Comparison of ENCODE assay signal across 33 mouse cellular contexts in the genomic region with DNA sequence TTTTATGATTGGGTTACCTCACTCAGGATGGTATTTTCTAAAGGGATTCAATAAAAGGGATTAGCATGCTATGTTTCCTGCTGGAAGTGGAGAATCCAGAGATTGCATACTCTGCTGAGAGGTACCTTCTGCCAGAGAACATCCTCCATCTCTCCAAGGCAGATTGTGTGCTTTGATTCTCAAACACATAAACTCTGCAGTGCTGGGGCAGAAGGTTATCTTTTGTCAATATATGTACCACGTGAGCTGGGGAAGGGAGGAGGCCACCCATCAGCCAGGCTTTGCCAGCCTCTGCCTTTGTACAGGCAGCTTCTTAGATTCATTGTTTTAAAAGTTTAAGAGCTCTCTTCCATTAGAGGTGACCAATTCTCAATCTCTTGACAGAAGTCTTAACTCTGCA. TPM values are rescaled to one million over a fixed set of nuclear protein-coding genes. Genes with fewer than 3 reads are reported as not detected.
A peak's percentile ranks its signal among the peaks of the same experiment; 100 is the strongest.
DNase-seq lines count a peak whose midpoint lies in the region; ATAC-seq and TF ChIP-seq lines count a peak whose summit lies in the region.
"Had no signal": no experiment of that assay in that cellular context is flagged by ENCODE, and none has a peak within 500 bp of the region (broad histone marks: within the 10 kb centered on the region; RNA-seq: fewer than 3 reads in every experiment).

No protein-coding gene starts in this region.

- H3K79me2 ChIP-seq in liver, adult 2 months (ENCODE audit: control insufficient read depth, insufficient read depth, low read length) = no peaks in the 10 kb centered on the region

- TF ChIP-seq POLR2A in liver, adult 2 months (IDR thresholded peaks at IDR 0.05; ENCODE audit: extremely low read depth, insufficient read depth, low read length) = no peak

- H3K9ac ChIP-seq in intestine, embryonic 14.5 days (ENCODE audit: low read length) = no peak overlapping the region
- H3K9ac ChIP-seq in intestine, postnatal 0 days (ENCODE audit: low read depth, low read length) = no peak overlapping the region
- H3K9ac ChIP-seq in liver, adult 2 months (ENCODE audit: low read depth, low read length) = no peak overlapping the region
- no peak overlapping the region for H3K9ac ChIP-seq in liver, embryonic 15.5 days
- H3K9ac ChIP-seq: embryonic facial prominence, embryonic 13.5 days; forebrain, postnatal 0 days; heart, embryonic 12.5 days; hindbrain, embryonic 13.5 days; limb, embryonic 13.5 days; lung, embryonic 15.5 days; midbrain, embryonic 15.5 days; neural tube, embryonic 15.5 days; stomach, embryonic 15.5 days had no signal

- no peak overlapping the region for H3K4me2 ChIP-seq in intestine, embryonic 14.5 days (ENCODE audit: low read length)
- no peak overlapping the region for H3K4me2 ChIP-seq in intestine, postnatal 0 days (replicated peaks; ENCODE audit: low read depth)
- H3K4me2 ChIP-seq in liver, embryonic 15.5 days = no peak overlapping the region
- H3K4me2 ChIP-seq: embryonic facial prominence, embryonic 13.5 days; heart, embryonic 12.5 days; hindbrain, embryonic 13.5 days; limb, embryonic 13.5 days; lung, embryonic 15.5 days; midbrain, embryonic 15.5 days; neural tube, embryonic 15.5 days; stomach, embryonic 15.5 days had no signal

- H3K27ac ChIP-seq in intestine, embryonic 14.5 days (ENCODE audit: low read depth) = no peak overlapping the region
- H3K27ac ChIP-seq in intestine, postnatal 0 days (ENCODE audit: low read depth, low read length) = no peak overlapping the region
- H3K27ac ChIP-seq in liver, adult 2 months (replicated peaks; ENCODE audit: insufficient read depth, low read depth, low read length) = no peak overlapping the region
- no peak overlapping the region for H3K27ac ChIP-seq in liver, embryonic 15.5 days (replicated peaks)
- H3K27ac ChIP-seq: embryonic facial prominence, embryonic 13.5 days; forebrain, embryonic 10.5 days; hindbrain, embryonic 13.5 days; limb, embryonic 13.5 days; lung, embryonic 15.5 days; midbrain, embryonic 10.5 days; midbrain, embryonic 15.5 days; neural tube, embryonic 15.5 days; stomach, embryonic 15.5 days had no signal

- no peak for DNase-seq in intestine, embryonic 14.5 days (ENCODE audit: low spot score)
- peak; percentile 72 for DNase-seq in liver, adult 2 months (ENCODE audit: extremely low read depth, low read depth, low spot score)
- no peak for DNase-seq in adrenal gland, postnatal 10 days
- no peak for DNase-seq in frontal cortex, postnatal 10 days (ENCODE audit: low spot score in 2 of 2)
- no peak for DNase-seq in layer of hippocampus, adult 18-20 months (ENCODE audit: low spot score in 2 of 2)
- DNase-seq: adrenal gland, postnatal 14 days; cerebellum, adult 11 months; cerebellum, postnatal 10 days; forebrain, postnatal 0 days; gastrocnemius, postnatal 10 days; heart, adult 18-20 months; heart, postnatal 4 days; kidney, adult 2 months; kidney, postnatal 36 days; retina, postnatal 1 day; right cerebral cortex, postnatal 14 days; thymus, postnatal 25 days had no signal

- no peaks in the 10 kb centered on the region for H3K4me1 ChIP-seq in intestine, embryonic 14.5 days (replicated peaks; ENCODE audit: control insufficient read depth, insufficient read depth, low read length)
- no peaks in the 10 kb centered on the region for H3K4me1 ChIP-seq in intestine, postnatal 0 days (replicated peaks; ENCODE audit: control insufficient read depth, insufficient read depth, low read length)
- no peaks in the 10 kb centered on the region for H3K4me1 ChIP-seq in liver, adult 2 months (ENCODE audit: control insufficient read depth, insufficient read depth, low read length)
- H3K4me1 ChIP-seq in liver, embryonic 15.5 days (replicated peaks) = no peaks in the 10 kb centered on the region
- H3K4me1 ChIP-seq: embryonic facial prominence, embryonic 13.5 days; forebrain, embryonic 10.5 days; heart, embryonic 12.5 days; hindbrain, embryonic 13.5 days; limb, embryonic 13.5 days; lung, embryonic 15.5 days; midbrain, embryonic 10.5 days; midbrain, embryonic 15.5 days; neural tube, embryonic 15.5 days; stomach, embryonic 15.5 days had no signal

- peak; percentile 76 for ATAC-seq in intestine, embryonic 14.5 days (replicated peaks; ENCODE audit: low FRiP score, low TSS enrichment, low read depth)
- ATAC-seq in intestine, postnatal 0 days = no peak
- peak; percentile 42; the same call in 1 of the 2 replicates for ATAC-seq in liver, embryonic 15.5 days (ENCODE audit: insufficient read depth)
- ATAC-seq: forebrain, postnatal 0 days; midbrain, embryonic 15.5 days; Patski had no signal

- no peaks in the 10 kb centered on the region for H3K9me3 ChIP-seq in intestine, embryonic 14.5 days (ENCODE audit: control insufficient read depth, low read length)
- no peaks in the 10 kb centered on the region for H3K9me3 ChIP-seq in intestine, postnatal 0 days (ENCODE audit: control insufficient read depth)
- H3K9me3 ChIP-seq in liver, embryonic 15.5 days (replicated peaks) = no peaks in the 10 kb centered on the region
- H3K9me3 ChIP-seq: embryonic facial prominence, embryonic 13.5 days; forebrain, embryonic 10.5 days; heart, embryonic 12.5 days; hindbrain, embryonic 13.5 days; limb, embryonic 13.5 days; lung, embryonic 15.5 days; midbrain, embryonic 10.5 days; midbrain, embryonic 15.5 days; neural tube, embryonic 15.5 days; stomach, embryonic 15.5 days had no signal

- no peak overlapping the region for H3K4me3 ChIP-seq in intestine, embryonic 14.5 days (ENCODE audit: low read depth, low read length)
- H3K4me3 ChIP-seq in intestine, postnatal 0 days (ENCODE audit: low read depth, low read length) = no peak overlapping the region
- no peak overlapping the region for H3K4me3 ChIP-seq in liver, adult 2 months (ENCODE audit: insufficient read depth, low read depth, low read length)
- no peak overlapping the region for H3K4me3 ChIP-seq in liver, embryonic 15.5 days (replicated peaks)
- H3K4me3 ChIP-seq: embryonic facial prominence, embryonic 13.5 days; forebrain, embryonic 10.5 days; heart, embryonic 12.5 days; hindbrain, embryonic 13.5 days; limb, embryonic 13.5 days; lung, embryonic 15.5 days; midbrain, embryonic 10.5 days; midbrain, embryonic 15.5 days; neural tube, embryonic 15.5 days; stomach, embryonic 15.5 days had no signal

- 15% methylated on average over 1 of the region's 1 CpGs for WGBS in intestine, embryonic 14.5 days
- 15% methylated on average over 1 of the region's 1 CpGs for WGBS in intestine, postnatal 0 days
- 0% methylated on average over 1 of the region's 1 CpGs for WGBS in liver, adult 2 months
- 10% methylated on average over 1 of the region's 1 CpGs for WGBS in liver, embryonic 15.5 days (ENCODE audit: insufficient replicate concordance)

- TF ChIP-seq CTCF in intestine, postnatal 0 days (IDR thresholded peaks at IDR 0.05; ENCODE audit: low read depth) = no peak
- no peak for TF ChIP-seq CTCF in liver, adult 2 months (IDR thresholded peaks at IDR 0.05; ENCODE audit: low read depth, low read length)

- H3K36me3 ChIP-seq in intestine, embryonic 14.5 days (ENCODE audit: control insufficient read depth, insufficient read depth, low read length) = no peaks in the 10 kb centered on the region
- H3K36me3 ChIP-seq in intestine, postnatal 0 days (ENCODE audit: control insufficient read depth, insufficient read depth) = no peaks in the 10 kb centered on the region
- H3K36me3 ChIP-seq in liver, adult 2 months (ENCODE audit: control insufficient read depth, insufficient read depth, low read length) = no peaks in the 10 kb centered on the region
- H3K36me3 ChIP-seq in liver, embryonic 15.5 days (replicated peaks) = no peaks in the 10 kb centered on the region
- H3K36me3 ChIP-seq: embryonic facial prominence, embryonic 13.5 days; forebrain, embryonic 10.5 days; heart, embryonic 12.5 days; hindbrain, embryonic 13.5 days; limb, embryonic 13.5 days; lung, embryonic 15.5 days; midbrain, embryonic 10.5 days; midbrain, embryonic 15.5 days; neural tube, embryonic 15.5 days; stomach, embryonic 15.5 days had no signal

- H3K27me3 ChIP-seq in intestine, embryonic 14.5 days (replicated peaks; ENCODE audit: control insufficient read depth, insufficient read depth, low read length) = no peaks in the 10 kb centered on the region
- H3K27me3 ChIP-seq in intestine, postnatal 0 days (replicated peaks; ENCODE audit: control insufficient read depth, insufficient read depth, low read length) = no peaks in the 10 kb centered on the region
- H3K27me3 ChIP-seq in liver, adult 2 months (ENCODE audit: control insufficient read depth, insufficient read depth, low read length) = peaks cover 11% of the 10 kb centered on the region
- H3K27me3 ChIP-seq in liver, embryonic 15.5 days = peaks cover 18% of the 10 kb centered on the region
- H3K27me3 ChIP-seq: embryonic facial prominence, embryonic 13.5 days; heart, embryonic 12.5 days; hindbrain, embryonic 13.5 days; lung, embryonic 15.5 days; midbrain, embryonic 15.5 days; neural tube, embryonic 15.5 days; Patski; stomach, embryonic 15.5 days had no signal

RNA-seq across cellular contexts. Expression of a gene that starts 57.3 kb away (rescaled TPM):
- 0.34 and 0.78 TPM in 2 replicates for polyA plus RNA-seq in intestine, embryonic 14.5 days (2014; fragmentation: Nextera tagmentation; extraction: Ambion mirVana)
- 0.09 and 0.27 TPM in 2 replicates for polyA plus RNA-seq in intestine, postnatal 0 days (2015; fragmentation: Nextera tagmentation; extraction: Ambion mirVana)
- 112 and 167 TPM in 2 replicates for total RNA-seq in liver, adult 2 months (2014; rRNA removed)
- polyA plus RNA-seq in liver, adult 2 months (2012; rRNA removed) = 89.4 and 97.7 TPM in 2 replicates
- 1.1 and 1.7 TPM in 2 replicates for polyA plus RNA-seq in liver, embryonic 15.5 days (2015; fragmentation: Nextera tagmentation; extraction: Ambion mirVana)
- total RNA-seq in adrenal gland, postnatal 10 days (2021) = 1 to 10 TPM in 1 of 2 experiments, under 1 TPM in 1; 0.61 to 1.4 TPM
- total RNA-seq in layer of hippocampus, adult 18-20 months (2021) = 1,000 to 10,000 TPM; 1,741 to 1,763 TPM
- total RNA-seq: common myeloid progenitor, adult 5-6 weeks; megakaryocyte progenitor cell, adult 5-6 weeks; MEL had no signal

Comparison
In these comparisons a context has a peak if more than half of its experiments do, and no peak if none do; other contexts are left out.
1. RNA of a gene that starts 57.3 kb away (polyA plus RNA-seq): 89.4 to 97.7 TPM in liver, adult 2 months; 1.1 to 1.7 TPM in liver, embryonic 15.5 days, 0.34 to 0.78 TPM in intestine, embryonic 14.5 days and 0.09 to 0.27 TPM in intestine, postnatal 0 days; every median in the first group is over 10 times any median in the second.